Mouse (Mus musculus): ENCODE data around the gene Myo1d. TPM values are rescaled to one million over a fixed set of nuclear protein-coding genes. Genes with fewer than 3 reads are reported as not detected.

Gene Myo1d
- polyA plus RNA-seq, 1 experiment from 2014 or later: 1.8 TPM

GRCm38 (mm10) chr11:80645111-80645510, 134.7 kb downstream of the Myo1d start:
- Histone ChIP-seq H3K9me3 (no peaks in the 10 kb centered on the region), H3K4me3 (no peak overlapping the region), H3K27ac (replicated peaks) (no peak overlapping the region), H3K36me3 (no peaks in the 10 kb centered on the region), H3K27me3 (no peaks in the 10 kb centered on the region), H3K4me1 (replicated peaks) (no peaks in the 10 kb centered on the region), H3K4me2 (no peak overlapping the region), H3K9ac (no peak overlapping the region)
- ATAC-seq (ENCODE audit: low read depth): no peak
- WGBS: 86% methylated on average over 5 of the region's 5 CpGs

DNA sequence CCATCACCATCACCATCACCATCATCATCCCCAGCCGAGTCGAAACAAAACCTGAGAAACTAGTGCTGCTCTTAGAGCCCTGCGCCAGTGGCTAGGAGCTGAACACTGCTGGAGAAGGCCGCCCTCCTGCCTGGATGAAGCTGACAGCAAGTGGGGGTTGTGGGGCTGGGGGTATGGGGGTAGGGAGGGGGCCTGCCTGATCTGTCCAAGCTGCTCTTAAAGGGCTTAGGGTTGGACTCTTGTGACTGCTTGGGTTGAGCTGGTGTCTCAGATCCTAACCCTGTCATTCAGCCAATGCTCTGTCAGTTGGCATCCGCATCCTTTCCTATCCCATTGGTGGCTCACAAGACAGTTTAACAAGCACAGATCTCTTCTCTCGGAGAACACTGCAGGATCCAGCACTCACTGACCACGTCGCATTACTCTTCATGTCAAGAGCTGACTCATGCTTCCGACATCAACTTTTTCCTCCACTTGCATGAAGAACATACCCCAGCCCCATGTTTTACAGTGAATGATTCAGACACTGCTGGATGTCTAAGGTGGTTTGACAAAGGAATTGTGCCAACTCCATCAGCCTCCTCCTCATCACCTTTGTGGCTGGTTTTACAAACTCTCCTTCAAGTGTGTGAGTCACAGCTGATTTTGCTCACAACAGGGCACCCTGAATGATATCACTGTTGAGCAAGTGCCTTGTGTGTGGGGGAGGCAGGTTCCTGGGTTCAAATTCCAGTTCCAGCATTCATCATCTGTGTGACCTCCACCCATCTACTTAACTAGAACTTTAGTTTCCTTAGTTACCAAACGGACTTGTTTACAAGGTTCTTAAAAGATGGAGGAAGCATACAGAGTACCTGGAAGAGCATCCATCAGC, 150.6 kb downstream of the Myo1d start:
- no peak for ATAC-seq (ENCODE audit: low read depth)
- H3K27me3 ChIP-seq: no peaks in the 10 kb centered on the region
- no peaks in the 10 kb centered on the region for H3K36me3 ChIP-seq
- no peak overlapping the region for H3K4me2 ChIP-seq
- no peak overlapping the region for H3K27ac ChIP-seq (replicated peaks)
- H3K9me3 ChIP-seq: no peaks in the 10 kb centered on the region
- WGBS: 90% methylated on average over 10 of the region's 10 CpGs
- no peak overlapping the region for H3K9ac ChIP-seq
- H3K4me1 ChIP-seq (replicated peaks): no peaks in the 10 kb centered on the region
- H3K4me3 ChIP-seq: no peak overlapping the region

- Histone ChIP-seq H3K4me1 (replicated peaks) (no peaks in the 10 kb centered on the region; the same call in 1 of the 2 replicates), H3K4me2 (no peak overlapping the region), H3K9ac (no peak overlapping the region), H3K9me3 (no peaks in the 10 kb centered on the region), H3K27ac (replicated peaks) (no peak overlapping the region), H3K4me3 (no peak overlapping the region), H3K36me3 (no peaks in the 10 kb centered on the region), H3K27me3 (no peaks in the 10 kb centered on the region)
- ATAC-seq (ENCODE audit: low read depth): no peak
- 95% methylated on average over 4 of the region's 4 CpGs for WGBS
Observed at GRCm38 (mm10) chr11:80628581-80628980, 151.2 kb downstream of the Myo1d start.

DNA sequence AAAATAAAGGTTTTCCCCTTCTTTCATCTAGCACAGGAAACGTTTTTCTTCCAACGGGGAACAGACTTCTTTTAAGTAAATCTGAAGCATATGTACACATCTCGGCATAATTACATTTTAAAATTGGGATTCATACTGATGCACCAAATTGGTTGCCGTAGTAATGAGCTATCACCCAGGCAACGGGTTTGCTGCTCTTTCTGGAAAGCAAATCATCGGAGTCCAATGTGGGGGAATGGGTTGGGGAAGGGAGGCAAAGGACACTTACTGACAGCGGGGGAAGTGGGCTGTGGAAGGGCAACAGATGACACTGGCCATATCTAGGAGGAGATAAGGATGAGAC, 156.8 kb downstream of the Myo1d start:
- H3K27ac ChIP-seq (replicated peaks): peak overlapping the region; percentile 98
- peaks cover 19% of the 10 kb centered on the region for H3K4me1 ChIP-seq (replicated peaks)
- no peaks in the 10 kb centered on the region for H3K9me3 ChIP-seq
- H3K4me3 ChIP-seq: peak overlapping the region; percentile 19
- peak overlapping the region; percentile 56 for H3K9ac ChIP-seq
- H3K4me2 ChIP-seq: peak overlapping the region; percentile 49
- ATAC-seq (ENCODE audit: low read depth): peak; percentile 83
- no peaks in the 10 kb centered on the region for H3K36me3 ChIP-seq
- peaks cover 8% of the 10 kb centered on the region; the same call in 1 of the 2 replicates for H3K27me3 ChIP-seq
- 12% methylated on average over 7 of the region's 7 CpGs for WGBS

- 8% methylated on average over 11 of the region's 11 CpGs for whole genome bisulfite sequencing
- Histone ChIP-seq H3K36me3 (no peaks in the 10 kb centered on the region), H3K27ac (replicated peaks) (peak overlapping the region; percentile 98), H3K9ac (peak overlapping the region; percentile 56), H3K9me3 (no peaks in the 10 kb centered on the region), H3K4me3 (peak overlapping the region; percentile 19), H3K4me2 (peak overlapping the region; percentile 49), H3K27me3 (peaks cover 8% of the 10 kb centered on the region; the same call in 1 of the 2 replicates), H3K4me1 (replicated peaks) (peaks cover 19% of the 10 kb centered on the region)
- peak; percentile 94 for ATAC-seq (ENCODE audit: low read depth)
Observed at GRCm38 (mm10) chr11:80622233-80623037, 157.4 kb downstream of the Myo1d start.

DNA sequence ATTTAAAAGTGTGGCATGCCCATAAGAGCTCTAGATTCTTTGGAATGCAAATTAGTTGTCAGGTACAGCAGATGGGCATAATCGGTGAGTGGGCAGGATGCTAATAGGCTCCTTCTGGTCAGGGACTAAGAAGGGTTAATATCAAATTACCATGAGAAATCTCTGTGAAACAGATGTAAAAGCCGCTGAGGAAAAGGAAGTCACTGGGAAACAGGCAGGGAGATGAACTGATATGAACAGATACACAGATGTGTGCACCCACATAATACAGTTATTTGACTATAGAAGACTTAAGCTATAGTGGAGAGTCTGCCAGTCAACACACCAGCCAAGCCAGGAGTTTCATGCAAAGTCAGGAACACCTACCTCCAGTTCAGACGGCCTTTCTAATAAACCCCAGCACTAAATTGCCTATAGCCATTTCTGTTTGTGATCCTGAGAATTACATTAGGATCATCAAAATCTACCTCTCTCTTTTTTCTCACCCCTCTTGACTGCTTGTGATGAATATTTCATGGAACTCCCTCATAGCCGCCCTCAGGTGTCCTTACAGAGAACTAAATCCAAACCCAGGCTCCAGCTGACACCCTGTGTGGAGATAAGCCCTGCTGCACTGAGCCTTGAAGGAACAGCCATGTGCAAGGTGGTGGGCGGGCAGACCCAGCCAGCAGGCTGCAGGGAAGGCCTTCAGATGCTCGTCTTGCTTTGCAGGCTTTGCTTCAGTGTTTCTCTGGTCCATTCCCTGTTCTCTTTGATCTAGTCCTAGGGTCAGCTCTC, 164.7 kb downstream of the Myo1d start:
- Histone ChIP-seq H3K9ac (no peak overlapping the region), H3K4me2 (no peak overlapping the region), H3K4me3 (no peak overlapping the region), H3K4me1 (replicated peaks) (peaks cover 12% of the 10 kb centered on the region), H3K9me3 (no peaks in the 10 kb centered on the region), H3K36me3 (no peaks in the 10 kb centered on the region), H3K27me3 (peaks cover 8% of the 10 kb centered on the region; the same call in 1 of the 2 replicates), H3K27ac (replicated peaks) (peak overlapping the region; percentile 61)
- 43% methylated on average over 6 of the region's 6 CpGs for WGBS
- ATAC-seq (ENCODE audit: low read depth): no peak

DNA sequence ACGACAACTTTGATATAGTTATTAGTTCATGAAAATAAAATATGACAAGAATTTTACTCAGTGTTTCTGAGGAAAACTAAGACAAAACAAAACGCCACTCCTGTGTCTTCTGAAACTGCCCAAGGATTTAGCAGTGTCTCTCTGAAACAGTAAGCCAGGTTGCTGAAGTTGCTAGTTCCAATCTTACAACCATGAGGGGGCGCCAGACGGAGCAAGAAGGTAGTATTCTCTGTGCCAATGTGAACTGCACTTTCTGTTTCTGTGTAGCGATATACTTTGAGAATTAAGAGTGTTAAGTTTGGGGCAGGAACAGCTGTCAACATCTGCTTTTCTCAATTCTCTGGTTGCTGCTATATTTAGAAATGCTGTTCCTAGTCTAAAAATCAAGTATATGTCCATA, 165.4 kb downstream of the Myo1d start:
- WGBS: 42% methylated on average over 5 of the region's 5 CpGs
- 0 out of 2 replicates have a peak overlapping the region, but pooled peaks have one; percentile 61 for H3K27ac ChIP-seq (replicated peaks)
- no peak for ATAC-seq (ENCODE audit: low read depth)

DNA sequence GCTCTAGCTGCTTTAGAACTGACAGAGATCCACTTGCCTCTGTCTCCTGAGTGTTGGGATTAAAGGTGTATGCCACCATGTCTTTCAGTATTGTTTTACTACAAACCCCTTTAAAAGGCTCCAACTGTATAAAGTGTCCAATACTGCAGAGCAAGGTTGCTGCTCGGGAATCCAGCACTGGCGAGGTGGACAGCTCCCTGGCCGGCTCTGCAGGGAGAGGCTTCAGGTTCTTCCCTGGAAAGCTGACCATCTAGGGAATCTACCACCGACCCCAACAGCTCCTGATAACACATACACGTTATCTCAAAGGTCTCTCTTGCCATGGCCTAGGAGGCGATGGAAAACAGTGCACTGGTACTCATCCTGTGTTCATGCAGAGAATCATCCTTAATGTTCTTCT, 166.3 kb downstream of the Myo1d start:
- no peaks in the 10 kb centered on the region; the same call in 1 of the 2 replicates for H3K27me3 ChIP-seq
- 21% methylated on average over 6 of the region's 6 CpGs for WGBS
- H3K36me3 ChIP-seq: no peaks in the 10 kb centered on the region
- H3K9ac ChIP-seq: no peak overlapping the region
- H3K27ac ChIP-seq (replicated peaks): no peak overlapping the region
- no peak overlapping the region for H3K4me3 ChIP-seq
- no peak overlapping the region for H3K4me2 ChIP-seq
- ATAC-seq (ENCODE audit: low read depth): no peak
- H3K4me1 ChIP-seq (replicated peaks): peaks cover 12% of the 10 kb centered on the region
- H3K9me3 ChIP-seq: no peaks in the 10 kb centered on the region

More for the DNA sequence above, 165.4 kb downstream of the Myo1d start:
- Histone ChIP-seq H3K4me1 (replicated peaks) (peaks cover 12% of the 10 kb centered on the region), H3K4me3 (no peak overlapping the region), H3K4me2 (no peak overlapping the region), H3K27me3 (peaks cover 4% of the 10 kb centered on the region; the same call in 1 of the 2 replicates), H3K9ac (no peak overlapping the region), H3K36me3 (no peaks in the 10 kb centered on the region), H3K9me3 (no peaks in the 10 kb centered on the region)

DNA sequence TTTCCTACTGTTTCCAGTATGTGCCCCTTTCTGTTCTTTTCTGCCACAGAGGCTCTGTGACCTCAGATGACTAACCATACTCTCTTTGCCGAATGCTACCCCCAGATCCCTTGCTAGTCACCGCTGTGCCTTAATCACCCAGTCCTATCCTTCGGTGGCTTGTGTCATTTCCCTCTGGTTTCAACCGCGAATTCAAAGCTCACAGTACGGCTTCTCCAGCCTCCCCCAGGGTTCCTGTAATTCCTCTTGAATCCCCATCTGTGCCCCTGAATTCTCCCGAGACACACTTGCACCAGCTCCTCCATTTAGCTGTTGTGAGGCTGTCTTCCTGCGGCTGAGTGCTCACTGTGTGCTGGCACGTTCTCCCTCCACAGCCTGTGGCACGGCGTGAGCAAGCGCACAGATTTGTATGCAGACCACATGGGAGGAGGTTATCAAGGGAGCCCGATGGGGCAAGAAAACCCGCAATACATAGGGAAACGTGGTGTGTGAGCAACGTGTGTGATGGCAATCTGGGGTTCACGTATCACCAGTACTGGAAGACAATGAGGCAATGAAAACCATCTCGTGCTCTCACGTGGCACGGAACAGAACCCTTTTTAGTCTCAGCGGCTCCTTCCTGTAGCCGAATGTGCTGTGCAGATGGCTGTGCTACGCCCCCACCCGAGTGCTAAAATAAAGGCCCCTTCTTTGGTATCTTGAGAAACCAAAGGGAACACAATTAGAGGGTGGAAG, 177.0 kb downstream of the Myo1d start:
- ATAC-seq (ENCODE audit: low read depth): peak; percentile 91
- WGBS: 1% methylated on average over 24 of the region's 24 CpGs
- H3K9ac ChIP-seq: peak overlapping the region; percentile 64
- no peaks in the 10 kb centered on the region for H3K9me3 ChIP-seq
- peak overlapping the region; percentile 90 for H3K27ac ChIP-seq (replicated peaks)
- peaks cover 27% of the 10 kb centered on the region for H3K27me3 ChIP-seq
- peak overlapping the region; percentile 58 for H3K4me2 ChIP-seq
- H3K4me3 ChIP-seq: peak overlapping the region; percentile 24
- H3K36me3 ChIP-seq: no peaks in the 10 kb centered on the region
- H3K4me1 ChIP-seq (replicated peaks): peaks cover 26% of the 10 kb centered on the region

DNA sequence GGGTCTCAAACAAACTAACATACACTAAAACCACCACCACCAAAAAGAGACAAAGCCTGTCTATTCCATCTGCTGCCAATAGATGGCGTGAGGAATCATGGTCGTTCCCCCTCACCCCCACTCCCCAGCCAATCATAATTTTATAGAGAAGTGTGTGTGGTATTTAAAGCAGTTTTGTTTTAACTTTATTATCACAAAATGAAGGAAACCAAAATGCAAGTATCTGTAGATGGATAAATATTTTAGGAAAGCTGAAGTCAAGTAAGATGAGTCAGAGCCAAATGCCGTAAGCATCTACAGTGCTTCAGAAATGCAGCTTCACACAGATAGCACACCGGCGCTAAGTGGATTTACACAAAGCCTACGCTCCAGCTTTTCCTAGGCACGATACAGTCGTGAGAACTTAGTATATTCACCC, 177.8 kb downstream of the Myo1d start:
- Histone ChIP-seq H3K9me3 (no peaks in the 10 kb centered on the region), H3K4me2 (peak overlapping the region; percentile 58), H3K36me3 (no peaks in the 10 kb centered on the region), H3K27me3 (peaks cover 27% of the 10 kb centered on the region), H3K27ac (replicated peaks) (peak overlapping the region; percentile 90), H3K4me3 (no peak overlapping the region), H3K9ac (peak overlapping the region; percentile 64), H3K4me1 (replicated peaks) (peaks cover 26% of the 10 kb centered on the region)
- 27% methylated on average over 8 of the region's 8 CpGs for WGBS
- ATAC-seq (ENCODE audit: low read depth): no peak

Measured in neural tube, embryonic 13.5 days (tissue).